Mouse (Mus musculus): ENCODE measurements around the gene Dnase1l2. TPM values are rescaled to one million over a fixed set of nuclear protein-coding genes. Genes with fewer than 3 reads are reported as not detected.
"Not testable (repeated sequence)": the region's sequence is repeated elsewhere in the genome, so short reads cannot be mapped to it uniquely, and the experiment has no call there.

Dnase1l2 gene
- total RNA-seq, 2 experiments from 2014 or later: 1.1 to 1.4 TPM

- no peak for DNase-seq
- intact Hi-C loops (cut with DNase I): no loop called here
These were observed 1.8 kb downstream of the Dnase1l2 start for GRCm38 (mm10) chr17:24441148-24441547.

DNA sequence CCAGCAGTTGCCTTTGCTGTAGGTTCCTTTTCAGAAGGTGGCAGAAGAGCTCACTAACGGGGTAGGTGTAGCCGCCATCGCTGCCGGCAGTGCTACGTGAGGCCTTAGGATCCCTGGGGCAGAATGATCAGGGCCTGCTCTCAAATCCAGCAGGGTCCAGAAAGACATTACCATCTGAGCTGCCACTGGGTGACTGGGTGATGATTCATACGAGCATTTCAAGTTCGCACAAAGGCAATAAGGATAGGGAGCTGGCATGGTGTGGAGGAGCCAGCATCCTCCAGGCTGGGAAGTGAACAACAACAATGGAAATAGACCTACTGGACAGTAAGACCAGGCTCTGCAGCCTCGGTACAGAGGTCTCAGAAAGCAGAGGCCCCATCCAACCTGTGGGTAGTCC is 2.5 kb downstream of the Dnase1l2 start:
- no peak for DNase-seq
- intact Hi-C loops (cut with DNase I): no loop called here

GRCm38 (mm10) chr17:24437016-24437415 is 5.9 kb downstream of the Dnase1l2 start:
- no peak for DNase-seq
- intact Hi-C loops (cut with DNase I): loop anchor here (5.0 kb wide), 1 partner anchor 265 kb away; no protein-coding TSS in a partner anchor

DNA sequence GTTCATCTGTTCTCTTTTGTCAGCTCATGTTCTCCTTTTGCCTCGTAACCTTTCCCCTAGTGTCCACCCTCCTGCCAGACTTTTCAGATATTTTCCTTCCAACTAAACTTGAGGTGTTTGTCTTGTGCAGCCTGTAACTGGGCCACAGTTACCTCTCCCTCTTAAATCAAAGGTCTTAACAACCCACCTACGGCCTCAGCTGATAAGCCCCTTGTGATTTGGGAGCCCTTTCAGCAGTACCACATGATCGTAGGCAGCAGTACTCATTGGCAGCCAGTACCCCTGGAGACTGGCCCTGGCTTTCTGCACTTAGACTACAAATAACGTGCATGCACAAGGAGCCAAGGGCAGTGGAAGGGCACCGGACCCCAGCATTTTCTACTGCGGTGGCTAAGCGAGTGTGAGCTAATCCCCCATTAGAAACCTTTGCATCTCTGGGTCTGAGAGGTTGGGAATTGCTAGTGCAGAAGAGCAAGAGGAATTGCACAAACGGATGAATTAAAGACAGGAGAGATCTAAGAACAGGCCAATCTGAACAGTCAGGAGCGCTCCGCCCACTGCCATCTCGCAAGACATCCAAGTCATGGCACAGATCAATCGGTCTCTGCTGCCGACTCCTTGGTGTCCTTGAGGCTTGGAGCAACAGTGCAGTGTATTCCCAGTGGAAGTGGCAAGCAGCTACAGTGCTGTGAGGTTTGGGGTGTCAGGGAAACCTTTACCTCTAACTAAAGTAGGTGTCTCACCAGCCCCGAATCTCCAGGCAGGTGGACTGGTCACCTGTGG is 13.5 kb downstream of the Dnase1l2 start:
- DNase-seq: peak; percentile 29 to 61
- intact Hi-C loops (cut with DNase I): no loop called here

GRCm38 (mm10) chr17:24427170-24427557 is 15.7 kb downstream of the Dnase1l2 start:
- intact Hi-C loops (cut with DNase I): no loop called here
- no peak for DNase-seq

GRCm38 (mm10) chr17:24426471-24427169 is 16.3 kb downstream of the Dnase1l2 start, which contains the start of gene Eci1:
TSS of gene Eci1 (plus strand) at chr17:24426641.
- intact Hi-C loops (cut with DNase I): no loop called here
- peak; percentile 93 for DNase-seq

DNA sequence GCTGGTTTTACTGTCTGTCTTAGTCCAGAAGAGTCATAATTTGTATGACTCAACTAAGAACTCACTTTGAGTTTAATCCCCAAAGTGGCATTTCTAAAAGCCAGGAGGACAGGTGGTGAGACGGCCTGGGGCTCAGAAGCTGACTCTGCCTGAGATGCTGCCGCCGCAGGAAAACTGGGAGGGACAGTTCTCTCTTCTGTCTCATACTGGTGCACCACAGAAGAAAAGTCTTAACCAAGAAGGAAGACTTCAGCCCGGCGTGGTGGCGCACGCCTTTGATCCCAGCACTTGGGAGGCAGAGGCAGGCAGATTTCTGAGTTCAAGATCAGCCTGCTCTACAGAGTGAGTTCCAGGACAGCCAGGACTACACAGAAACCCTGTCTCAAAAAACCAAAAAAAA is 17.0 kb downstream of the Dnase1l2 start:
- intact Hi-C loops (cut with DNase I): no loop called here
- DNase-seq: no peak

GRCm38 (mm10) chr17:24425326-24425725 is 17.6 kb downstream of the Dnase1l2 start:
- DNase-seq; intact Hi-C loops (cut with DNase I): not testable (repeated sequence)

DNA sequence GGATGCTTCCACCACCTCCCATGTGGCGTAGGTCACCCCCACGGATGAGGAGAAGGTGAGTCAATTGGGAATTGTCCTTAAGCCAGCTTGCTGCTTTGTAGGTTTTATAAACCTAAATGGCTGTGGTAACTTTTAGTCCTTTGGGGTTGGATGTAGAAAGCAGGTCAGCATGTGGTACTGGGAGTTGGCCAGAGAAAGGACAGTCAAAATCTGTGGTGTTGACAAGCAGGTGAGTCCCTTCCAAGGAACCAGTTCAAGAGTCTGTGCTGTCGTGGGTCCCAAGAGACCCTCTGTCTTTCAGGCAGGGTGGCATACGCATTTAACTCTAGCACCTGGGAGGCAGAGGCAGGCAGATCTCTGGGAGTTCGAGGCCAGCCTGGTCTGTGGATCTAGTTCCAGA is 18.4 kb downstream of the Dnase1l2 start:
- intact Hi-C loops (cut with DNase I): no loop called here
- DNase-seq: no peak

DNA sequence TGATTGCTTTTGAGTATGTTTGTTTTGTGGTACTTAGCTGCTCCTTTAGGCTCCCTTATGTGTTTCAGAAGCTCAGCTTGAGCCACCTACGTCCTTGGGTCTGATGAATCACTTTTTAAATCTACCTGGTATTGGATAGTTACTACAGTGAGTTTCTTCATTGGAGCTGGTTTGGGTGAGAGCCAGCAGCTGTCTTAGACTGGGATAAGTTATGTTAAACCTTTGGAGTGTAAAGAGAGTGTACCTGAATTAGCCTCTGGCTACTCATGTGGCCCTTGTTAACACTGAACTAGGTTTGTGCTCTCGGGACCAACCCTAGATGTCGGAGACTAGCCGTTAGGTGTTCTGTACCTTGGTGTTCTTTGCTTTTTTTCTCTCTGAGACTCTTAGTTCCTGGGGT is 19.8 kb downstream of the Dnase1l2 start:
- intact Hi-C loops (cut with DNase I): no loop called here
- no peak for DNase-seq

DNA sequence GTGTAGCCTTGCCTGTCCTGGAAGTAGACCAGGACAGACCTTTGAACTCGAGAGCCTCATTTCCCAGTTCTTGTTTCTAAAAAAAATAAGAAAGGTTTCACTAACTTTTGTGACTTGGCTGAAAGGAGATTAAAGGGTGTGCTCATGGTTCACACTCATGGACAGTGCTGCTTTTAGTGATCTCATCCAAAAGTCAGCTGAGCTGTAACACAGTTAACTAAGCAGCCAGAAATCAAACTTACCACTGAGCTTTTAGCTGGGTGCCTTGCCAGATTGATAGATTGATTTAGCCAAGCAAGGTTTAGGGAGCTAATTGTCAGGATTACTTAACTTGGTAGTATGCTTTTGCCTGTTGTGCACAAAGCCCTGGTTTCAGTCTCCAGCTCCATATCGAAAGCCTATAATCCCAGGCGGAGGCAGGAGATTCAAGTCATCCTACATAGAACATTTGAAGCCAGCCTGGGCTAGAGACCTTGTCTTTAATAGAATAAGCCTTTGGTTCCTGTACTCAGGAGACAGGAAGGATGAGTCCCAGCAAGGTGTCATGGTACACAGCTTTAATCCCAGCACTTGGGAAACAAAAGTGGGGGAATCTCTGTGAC is 26.8 kb downstream of the Dnase1l2 start:
- no peak for DNase-seq
- intact Hi-C loops (cut with DNase I): loop anchor here (5.0 to 10.0 kb wide), 2 partner anchors 301 to 479 kb away; partner anchors contain the start of genes Eme2, Mrps34, Nme3 and Rnf151

- no peak for DNase-seq
- intact Hi-C loops (cut with DNase I): loop anchor here (5.0 to 10.0 kb wide), 2 partner anchors 302 to 480 kb away; partner anchors contain the start of genes Eme2, Mrps34, Nme3 and Rnf151
These were observed 27.9 kb downstream of the Dnase1l2 start for GRCm38 (mm10) chr17:24415011-24415410.

DNA sequence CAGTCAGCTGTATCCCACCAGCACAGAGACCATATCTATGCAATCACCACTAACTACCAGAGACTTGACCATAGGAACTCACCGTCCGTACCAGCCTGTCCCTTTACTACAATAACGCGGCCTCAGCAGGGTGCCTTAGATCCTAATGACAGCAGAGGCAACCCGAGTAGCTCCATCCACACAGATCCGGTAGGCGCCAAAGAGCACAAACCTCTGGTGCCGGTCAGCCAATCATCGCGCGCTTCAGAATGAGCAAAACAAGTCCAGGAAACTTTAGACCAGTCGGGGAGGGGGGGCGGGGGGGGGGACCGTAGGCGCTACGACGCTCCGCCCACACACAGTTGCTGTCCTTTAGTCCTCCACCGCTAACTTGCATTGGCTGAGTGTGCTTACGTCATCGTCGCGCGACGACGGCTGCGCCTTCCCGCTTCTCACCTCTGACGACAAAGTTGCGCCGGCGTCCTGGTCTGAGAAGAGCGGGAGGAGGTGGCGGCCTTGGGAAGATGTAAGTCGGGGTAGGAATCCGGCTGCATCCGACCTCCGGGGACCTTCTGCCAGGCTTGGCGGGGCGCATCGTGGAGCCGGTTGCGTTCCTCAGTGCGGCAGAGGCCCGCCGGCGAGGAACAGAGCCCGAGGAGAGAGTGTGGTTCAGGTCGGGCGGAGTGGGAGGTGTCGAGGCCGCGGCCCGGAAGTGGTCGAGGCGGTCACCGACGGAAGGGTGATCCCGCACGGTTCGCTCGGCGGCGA is 28.5 kb downstream of the Dnase1l2 start, which contains the start of gene Rnps1:
Gene Rnps1 (plus strand): TSS at position 336 of the 747 bp plus-strand sequence.
- peak; percentile 86 to 92 for DNase-seq
- intact Hi-C loops (cut with DNase I): loop anchor here (10.0 kb wide), 1 partner anchor 480 kb away; the partner anchor contains the start of genes Eme2, Mrps34 and Nme3

DNA sequence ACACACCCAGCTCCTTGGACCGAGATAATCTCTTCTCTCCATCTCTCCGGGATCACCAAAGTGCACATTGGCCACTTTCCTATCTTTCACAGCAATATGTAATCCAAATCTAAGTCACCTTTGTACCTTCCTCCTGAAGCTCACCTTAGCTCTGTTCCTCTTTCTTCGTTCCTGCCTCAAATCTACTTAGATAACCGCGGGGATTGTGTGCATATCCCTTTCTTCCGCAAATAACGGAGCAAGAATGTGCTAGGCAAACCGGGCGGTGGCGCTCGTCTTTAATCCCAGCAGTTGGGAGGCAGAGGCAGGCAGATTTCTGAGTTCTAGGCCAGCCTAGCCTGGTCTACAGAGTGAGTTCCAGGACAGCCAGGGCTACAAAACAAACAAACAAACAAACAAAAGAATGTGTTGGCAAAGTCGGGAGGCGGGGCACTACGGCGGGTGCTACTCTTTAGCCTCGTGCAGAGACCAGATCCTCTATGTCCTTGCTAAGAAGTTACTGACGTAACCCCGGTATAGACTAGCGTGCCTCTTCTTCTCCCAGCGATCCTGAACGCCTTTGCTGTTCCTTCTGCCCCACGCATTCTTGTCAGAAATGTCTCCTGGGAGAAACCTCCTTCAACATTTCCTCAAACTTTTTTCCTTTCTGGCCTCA is 29.2 kb downstream of the Dnase1l2 start:
- DNase-seq: peak in 1 of 2 experiments; percentile 37
- intact Hi-C loops (cut with DNase I): loop anchor here (10.0 kb wide), 1 partner anchor 481 kb away; the partner anchor contains the start of genes Eme2, Mrps34 and Nme3

- intact Hi-C loops (cut with DNase I): no loop called here
- no peak for DNase-seq
These were observed 35.6 kb downstream of the Dnase1l2 start for GRCm38 (mm10) chr17:24407116-24407803.

DNA sequence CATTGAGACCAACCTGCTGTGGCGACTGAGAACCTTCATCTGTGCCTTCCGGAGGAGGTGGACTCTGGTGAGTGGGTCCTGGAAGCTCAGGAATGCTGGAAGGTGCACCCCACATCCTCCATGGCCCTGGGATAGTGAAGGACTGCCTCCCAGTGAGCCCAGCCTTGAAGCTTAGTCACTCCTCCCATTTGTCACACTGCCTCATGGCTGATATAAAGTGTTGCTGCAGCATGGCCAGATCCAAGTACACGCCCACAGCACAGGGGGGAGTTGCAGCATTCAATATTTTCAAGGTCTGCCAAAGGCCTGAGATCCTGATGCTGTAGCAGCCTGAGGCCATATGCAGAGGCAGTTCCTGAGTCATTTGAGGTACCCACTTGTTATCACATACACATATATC is 40.5 kb downstream of the Dnase1l2 start:
- no peak for DNase-seq
- intact Hi-C loops (cut with DNase I): no loop called here

DNA sequence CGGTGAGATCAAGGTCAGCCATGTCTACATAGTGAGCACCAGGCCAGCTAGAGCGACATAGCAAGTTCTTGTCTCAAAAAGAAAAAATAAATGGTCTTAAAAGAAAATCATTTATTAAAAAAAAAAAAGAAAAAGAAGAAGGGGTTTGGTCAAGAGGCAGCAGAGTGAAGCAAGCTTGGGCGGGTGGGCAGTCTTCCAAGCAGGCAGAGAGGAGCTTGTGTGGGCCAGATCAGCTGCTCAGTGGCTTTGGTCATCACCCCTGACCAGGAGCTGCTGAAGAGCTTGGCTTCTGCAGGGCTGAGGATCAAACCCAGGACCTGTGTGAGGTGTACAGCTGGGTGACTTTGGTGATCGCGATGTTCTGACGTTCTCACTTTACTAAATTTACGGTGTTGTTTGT is 48.4 kb downstream of the Dnase1l2 start:
- intact Hi-C loops (cut with DNase I): loop anchor here (5.0 kb wide), 1 partner anchor 242 kb away; the partner anchor contains the start of gene Pdpk1
- no peak for DNase-seq

DNA sequence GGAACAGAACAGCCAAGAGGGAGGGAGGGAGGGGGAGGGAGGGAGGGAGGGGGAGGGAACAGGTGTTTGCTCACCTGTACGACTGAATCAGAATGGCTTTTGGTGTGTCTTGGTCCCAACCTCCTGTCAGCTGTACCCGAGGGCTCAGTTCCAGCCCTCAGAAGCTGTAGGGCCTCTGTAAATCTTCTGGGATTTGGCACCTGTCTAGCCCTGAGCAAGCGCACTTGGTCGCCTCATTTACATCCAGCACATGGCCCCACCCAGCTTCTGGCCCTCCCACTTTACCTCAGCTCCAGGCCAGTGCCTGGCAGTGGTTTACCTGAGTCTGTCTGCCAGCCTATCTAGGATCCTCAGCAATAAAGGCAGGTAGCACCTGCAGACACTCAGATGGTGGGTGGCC is 49.4 kb downstream of the Dnase1l2 start:
- no peak for DNase-seq
- intact Hi-C loops (cut with DNase I): loop anchor here (5.0 kb wide), 1 partner anchor 241 kb away; the partner anchor contains the start of gene Pdpk1

- intact Hi-C loops (cut with DNase I): loop anchor here (5.0 kb wide), 1 partner anchor 239 kb away; the partner anchor contains the start of gene Pdpk1
- no peak for DNase-seq
These were observed 51.8 kb downstream of the Dnase1l2 start for GRCm38 (mm10) chr17:24391149-24391548.

Data from heart, postnatal 36 days (tissue).